14 mouse cellular contexts compared by ENCODE assay signal in the genomic region with DNA sequence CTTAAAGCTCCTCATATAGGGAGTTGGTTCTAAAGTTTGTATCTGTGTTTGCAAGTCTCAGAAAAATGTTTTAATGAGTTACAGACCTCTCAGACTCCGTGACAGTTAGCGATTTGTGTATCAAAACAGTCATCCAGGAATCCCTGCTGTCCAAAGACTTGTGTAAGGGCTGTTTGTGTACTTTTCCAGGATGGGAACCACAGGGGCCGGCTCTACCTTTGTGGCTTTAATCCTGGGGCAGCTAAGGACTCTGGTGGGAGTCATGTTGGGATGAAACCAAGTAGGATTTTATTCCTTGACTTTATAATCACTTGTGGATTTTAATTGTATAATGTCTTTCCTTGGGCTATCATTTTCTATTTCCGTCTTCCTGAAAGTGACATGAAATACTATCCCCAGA. TPM values are rescaled to one million over a fixed set of nuclear protein-coding genes. Genes with fewer than 3 reads are reported as not detected.
DNase-seq lines count a peak whose midpoint lies in the region; ATAC-seq and TF ChIP-seq lines count a peak whose summit lies in the region.
"Had no signal": no experiment of that assay in that cellular context is flagged by ENCODE, and none has a peak within 500 bp of the region (broad histone marks: within the 10 kb centered on the region; RNA-seq: fewer than 3 reads in every experiment).

No protein-coding gene starts in this region.

- H3K9ac ChIP-seq in embryonic facial prominence, embryonic 14.5 days (ENCODE audit: low read depth, low read length) = no peak overlapping the region
- H3K9ac ChIP-seq in forebrain, embryonic 15.5 days (replicated peaks) = no peak overlapping the region
- no peak overlapping the region for H3K9ac ChIP-seq in hindbrain, embryonic 16.5 days (ENCODE audit: low read depth, low read length)
- H3K9ac ChIP-seq in midbrain, postnatal 0 days (replicated peaks; ENCODE audit: low read length, poor library complexity, severe bottlenecking) = no peak overlapping the region
- H3K9ac ChIP-seq: liver, embryonic 14.5 days had no signal

- no peaks in the 10 kb centered on the region for H3K36me3 ChIP-seq in embryonic facial prominence, embryonic 14.5 days (ENCODE audit: control insufficient read depth, insufficient read depth, low read length)
- H3K36me3 ChIP-seq in embryonic facial prominence, embryonic 10.5 days (replicated peaks) = no peaks in the 10 kb centered on the region
- no peaks in the 10 kb centered on the region for H3K36me3 ChIP-seq in forebrain, embryonic 15.5 days
- H3K36me3 ChIP-seq in hindbrain, embryonic 16.5 days (ENCODE audit: control insufficient read depth, insufficient read depth, low read length) = no peaks in the 10 kb centered on the region
- H3K36me3 ChIP-seq in midbrain, postnatal 0 days (ENCODE audit: insufficient read depth, low read length) = no peaks in the 10 kb centered on the region
- H3K36me3 ChIP-seq: embryonic facial prominence, embryonic 13.5 days had no signal

- peak overlapping the region; percentile 85 for H3K4me2 ChIP-seq in embryonic facial prominence, embryonic 14.5 days (ENCODE audit: low read depth, low read length)
- peak overlapping the region; percentile 74 for H3K4me2 ChIP-seq in forebrain, embryonic 15.5 days (replicated peaks)
- H3K4me2 ChIP-seq in hindbrain, embryonic 16.5 days (ENCODE audit: low read length) = peak overlapping the region; percentile 62
- peak overlapping the region; percentile 69 for H3K4me2 ChIP-seq in midbrain, postnatal 0 days (ENCODE audit: low read depth, low read length, poor library complexity, severe bottlenecking)

- 0 out of 2 replicates have a peak, but pooled peaks cover 12% of the 10 kb centered on the region for H3K4me1 ChIP-seq in embryonic facial prominence, embryonic 14.5 days (ENCODE audit: control insufficient read depth, insufficient read depth, low read length)
- peaks cover 16% of the 10 kb centered on the region for H3K4me1 ChIP-seq in embryonic facial prominence, embryonic 10.5 days
- peaks cover 26% of the 10 kb centered on the region for H3K4me1 ChIP-seq in forebrain, embryonic 15.5 days
- peaks cover 17% of the 10 kb centered on the region for H3K4me1 ChIP-seq in hindbrain, embryonic 16.5 days (ENCODE audit: control insufficient read depth, insufficient read depth, low read depth, low read length)
- peaks cover 10% of the 10 kb centered on the region; the same call in 1 of the 2 replicates for H3K4me1 ChIP-seq in midbrain, postnatal 0 days (ENCODE audit: insufficient read depth, low read length)

- no peak for ATAC-seq in embryonic facial prominence, embryonic 14.5 days (ENCODE audit: low read depth)
- no peak for ATAC-seq in forebrain, embryonic 15.5 days (replicated peaks)
- no peak for ATAC-seq in hindbrain, embryonic 16.5 days
- ATAC-seq in midbrain, postnatal 0 days (ENCODE audit: low FRiP score) = no peak
- ATAC-seq: activated CD4-positive, CD25-positive, alpha-beta regulatory T cell, adult 4 months had no signal

- no peak overlapping the region for H3K4me3 ChIP-seq in embryonic facial prominence, embryonic 14.5 days (ENCODE audit: low read depth, low read length)
- no peak overlapping the region for H3K4me3 ChIP-seq in embryonic facial prominence, embryonic 10.5 days
- peak overlapping the region; percentile 74 for H3K4me3 ChIP-seq in forebrain, embryonic 15.5 days
- peak overlapping the region; percentile 62 for H3K4me3 ChIP-seq in hindbrain, embryonic 16.5 days (ENCODE audit: low read length)
- H3K4me3 ChIP-seq in midbrain, postnatal 0 days (ENCODE audit: low read depth, low read length) = peak overlapping the region; percentile 67

- TF ChIP-seq CTCF in midbrain, postnatal 0 days (IDR thresholded peaks at IDR 0.05) = no peak

- peaks cover 23% of the 10 kb centered on the region for H3K27me3 ChIP-seq in embryonic facial prominence, embryonic 14.5 days (replicated peaks; ENCODE audit: control insufficient read depth, insufficient read depth, low read length)
- H3K27me3 ChIP-seq in embryonic facial prominence, embryonic 10.5 days (replicated peaks; ENCODE audit: low read depth, poor library complexity, severe bottlenecking) = peaks cover 38% of the 10 kb centered on the region
- H3K27me3 ChIP-seq in forebrain, embryonic 15.5 days = no peaks in the 10 kb centered on the region
- no peaks in the 10 kb centered on the region for H3K27me3 ChIP-seq in hindbrain, embryonic 16.5 days (replicated peaks; ENCODE audit: control insufficient read depth, insufficient read depth, low read length)
- H3K27me3 ChIP-seq in midbrain, postnatal 0 days (ENCODE audit: insufficient read depth, low read length) = no peaks in the 10 kb centered on the region
- H3K27me3 ChIP-seq: CH12.LX had no signal

- H3K27ac ChIP-seq in embryonic facial prominence, embryonic 14.5 days (replicated peaks; ENCODE audit: low read depth, low read length) = no peak overlapping the region
- H3K27ac ChIP-seq in embryonic facial prominence, embryonic 10.5 days (replicated peaks) = no peak overlapping the region
- peak overlapping the region; percentile 95; the same call in 1 of the 2 replicates for H3K27ac ChIP-seq in forebrain, embryonic 15.5 days (replicated peaks)
- H3K27ac ChIP-seq in hindbrain, embryonic 16.5 days (ENCODE audit: low read depth, low read length) = no peak overlapping the region; the same call in 1 of the 2 replicates
- no peak overlapping the region for H3K27ac ChIP-seq in midbrain, postnatal 0 days (ENCODE audit: low read depth, low read length)
- H3K27ac ChIP-seq: embryonic facial prominence, embryonic 13.5 days; liver, embryonic 14.5 days had no signal

- no peak for DNase-seq in embryonic facial prominence, embryonic 14.5 days (ENCODE audit: low spot score)
- no peak for DNase-seq in embryonic facial prominence, embryonic 10.5 days (ENCODE audit: low spot score)
- DNase-seq in midbrain, postnatal 0 days (ENCODE audit: low spot score) = no peak
- DNase-seq in natural killer cell, adult 2 months (ENCODE audit: low spot score in 2 of 2) = no peak
- DNase-seq in MN1 (ENCODE audit: low spot score) = no peak
- no peak for DNase-seq in spleen, postnatal 10 days (ENCODE audit: low spot score in 2 of 2)
- DNase-seq: gastrocnemius, postnatal 10 days; kidney, adult 11 months had no signal

- no peaks in the 10 kb centered on the region for H3K9me3 ChIP-seq in embryonic facial prominence, embryonic 14.5 days (ENCODE audit: control insufficient read depth, low read length)
- H3K9me3 ChIP-seq in embryonic facial prominence, embryonic 10.5 days = no peaks in the 10 kb centered on the region
- H3K9me3 ChIP-seq in forebrain, embryonic 15.5 days = no peaks in the 10 kb centered on the region
- no peaks in the 10 kb centered on the region for H3K9me3 ChIP-seq in hindbrain, embryonic 16.5 days (ENCODE audit: control insufficient read depth, low read length)
- H3K9me3 ChIP-seq in midbrain, postnatal 0 days (ENCODE audit: low read length) = no peaks in the 10 kb centered on the region
- H3K9me3 ChIP-seq: embryonic facial prominence, embryonic 13.5 days had no signal

- 13% methylated on average over 4 of the region's 4 CpGs for WGBS in embryonic facial prominence, embryonic 14.5 days
- WGBS in embryonic facial prominence, embryonic 10.5 days = 15% methylated on average over 4 of the region's 4 CpGs
- WGBS in forebrain, embryonic 15.5 days = 16% methylated on average over 4 of the region's 4 CpGs
- WGBS in hindbrain, embryonic 16.5 days = 16% methylated on average over 4 of the region's 4 CpGs
- 10% methylated on average over 4 of the region's 4 CpGs for WGBS in midbrain, postnatal 0 days

RNA-seq across cellular contexts. Expression of gene Dnajc6, which starts 55.0 kb away (rescaled TPM):
- 4.4 and 4.8 TPM in 2 replicates for polyA plus RNA-seq in embryonic facial prominence, embryonic 14.5 days (2014; fragmentation: Nextera tagmentation; extraction: Ambion mirVana)
- 1.5 and 1.6 TPM in 2 replicates for polyA plus RNA-seq in embryonic facial prominence, embryonic 10.5 days (2016; fragmentation: Nextera tagmentation; extraction: Ambion mirVana)
- polyA plus RNA-seq in forebrain, embryonic 15.5 days (2015; fragmentation: Nextera tagmentation; extraction: Ambion mirVana) = 24.5 and 26.2 TPM in 2 replicates
- 66.1 and 68.1 TPM in 2 replicates for polyA plus RNA-seq in hindbrain, embryonic 16.5 days (2015; fragmentation: Nextera tagmentation; extraction: Ambion mirVana)
- total RNA-seq in midbrain, postnatal 0 days (2014; rRNA removed) = 208 and 225 TPM in 2 replicates
- 74.9 and 79.0 TPM in 2 replicates for polyA plus RNA-seq in midbrain, postnatal 0 days (2015; fragmentation: Nextera tagmentation; extraction: Ambion mirVana)
- total RNA-seq: CH12.LX had no signal

Comparison
In these comparisons a context has a peak if more than half of its experiments do, and no peak if none do; other contexts are left out.
1. H3K4me3 ChIP-seq: peak in forebrain, embryonic 15.5 days (single experiment), hindbrain, embryonic 16.5 days (single experiment) and midbrain, postnatal 0 days (single experiment); none in embryonic facial prominence, embryonic 14.5 days (single experiment) and embryonic facial prominence, embryonic 10.5 days (single experiment).
2. Peak in every context shown above with its lines, with median percentiles within 50 percentile points of each other: H3K4me2 ChIP-seq.